In the genomic region with DNA sequence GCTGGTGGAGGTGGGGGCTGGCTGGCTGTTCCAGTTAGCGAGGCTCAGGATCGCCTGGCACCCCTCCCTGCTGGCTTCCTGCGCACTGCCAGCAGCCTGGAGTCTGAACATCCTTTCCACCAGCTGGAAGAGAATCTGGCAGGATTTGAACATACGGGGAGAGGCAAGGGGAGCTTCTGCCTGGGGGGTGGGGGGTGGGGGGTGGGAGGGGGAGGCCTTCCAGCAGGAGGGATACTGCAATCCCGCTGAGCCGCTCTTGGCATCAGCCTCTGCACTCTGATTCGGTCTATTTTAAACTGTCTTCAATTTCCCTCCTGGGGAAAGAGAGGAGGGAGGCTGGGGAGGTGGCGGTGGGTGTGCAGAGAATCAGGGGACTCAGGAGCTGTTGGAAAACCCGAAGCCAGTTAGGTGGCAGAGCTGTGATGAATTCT, we compare ENCODE assay signal across 11 mouse cellular contexts.
DNase-seq lines count a peak whose midpoint lies in the region; ATAC-seq lines count a peak whose summit lies in the region.
"Had no signal": no experiment of that assay in that cellular context is flagged by ENCODE, and none has a peak within 500 bp of the region (broad histone marks: within the 10 kb centered on the region; RNA-seq: fewer than 3 reads in every experiment).

No protein-coding gene starts in this region.

- DNase-seq in gastrocnemius, postnatal 14 days: peak; percentile 41
- DNase-seq in gastrocnemius, adult 8-10 months (ENCODE audit: low spot score in 2 of 2): no peak
- peak; percentile 70 to 79 for DNase-seq in layer of hippocampus, adult 18-20 months (ENCODE audit: low spot score in 2 of 2)
- peak; percentile 78 for DNase-seq in left cerebral cortex, postnatal 4 days
- DNase-seq in adrenal gland, adult (ENCODE audit: inconsistent age in 2 of 2, low spot score in 1 of 2): no peak
- no peak for DNase-seq in adipocyte (ENCODE audit: low spot score)
- DNase-seq in kidney, adult 11 months: no peak
- DNase-seq: kidney, postnatal 10 days had no signal

- H3K4me1 ChIP-seq in forebrain, embryonic 16.5 days (replicated peaks; ENCODE audit: control insufficient read depth, insufficient read depth, low read length): peaks cover 13% of the 10 kb centered on the region

- peak; percentile 74 for ATAC-seq in forebrain, embryonic 16.5 days

- 20% methylated on average over 9 of the region's 9 CpGs for WGBS in forebrain, embryonic 16.5 days

- no peaks in the 10 kb centered on the region for H3K9me3 ChIP-seq in forebrain, embryonic 16.5 days (ENCODE audit: control insufficient read depth, low read length)

- intact Hi-C loops in gastrocnemius, postnatal 14 days (cut with DNase I; ENCODE audit: low total_unique reads): no loop called here
- intact Hi-C loops in left cerebral cortex, postnatal 4 days (cut with DNase I): no loop called here

- no peak overlapping the region for H3K27ac ChIP-seq in forebrain, embryonic 16.5 days (ENCODE audit: low read length)
- H3K27ac ChIP-seq: hindbrain, embryonic 14.5 days; liver, embryonic 14.5 days had no signal

- no peak overlapping the region for H3K4me3 ChIP-seq in forebrain, embryonic 16.5 days (replicated peaks; ENCODE audit: low read length)

- H3K4me2 ChIP-seq in forebrain, embryonic 16.5 days (ENCODE audit: low read length): no peak overlapping the region
- H3K4me2 ChIP-seq: hindbrain, embryonic 14.5 days had no signal

- H3K9ac ChIP-seq in forebrain, embryonic 16.5 days (replicated peaks; ENCODE audit: low read depth, low read length): no peak overlapping the region
- H3K9ac ChIP-seq: hindbrain, embryonic 14.5 days; liver, embryonic 14.5 days had no signal

- no peaks in the 10 kb centered on the region for H3K36me3 ChIP-seq in forebrain, embryonic 16.5 days (ENCODE audit: control insufficient read depth, insufficient read depth)

- H3K27me3 ChIP-seq in forebrain, embryonic 16.5 days (replicated peaks; ENCODE audit: control insufficient read depth, insufficient read depth, low read length): no peaks in the 10 kb centered on the region

Comparison
In these comparisons a context has a peak if more than half of its experiments do, and no peak if none do; other contexts are left out.
1. DNase-seq: peak in gastrocnemius, postnatal 14 days (single experiment), layer of hippocampus, adult 18-20 months (2 of 2) and left cerebral cortex, postnatal 4 days (single experiment); none in gastrocnemius, adult 8-10 months (0 of 2), adrenal gland, adult (0 of 2), adipocyte (single experiment) and kidney, adult 11 months (single experiment).